Mouse (Mus musculus) lung, postnatal 0 days (tissue): ENCODE results near the gene Cps1. TPM values are rescaled to one million over a fixed set of nuclear protein-coding genes. Genes with fewer than 3 reads are reported as not detected.

Experiments used
- ATAC-seq: fragments of 200-750 bp; cut with Nextera tagmentation; 2 replicates; pipeline ENCODE4 v1.8.0; 2017; ENCODE audit warnings: moderate library complexity
- DNase-seq: peaks from one replicate; pipeline ENCODE4 v3.0.0-alpha.2; 2016; ENCODE audit warnings: low spot score
- H3K27ac ChIP-seq: fragments of 300-500 bp; sonication (generic); 2 replicates; pipeline ENCODE4 v1.5.1; 2014; ENCODE audit warnings: antibody characterized with exemption, mild to moderate bottlenecking, low read length, mixed read lengths
- H3K27me3 ChIP-seq: fragments of 300-500 bp; sonication (generic); replicated peaks from 2 replicates; pipeline ENCODE4 v1.6.1; 2014; ENCODE audit warnings: low read length, mixed read lengths; ENCODE audit not compliant: insufficient read depth
- H3K36me3 ChIP-seq: fragments of 300-500 bp; sonication (generic); 2 replicates; pipeline ENCODE4 v1.6.1; 2014; ENCODE audit warnings: low read length, mixed read lengths; ENCODE audit not compliant: insufficient read depth
- H3K4me1 ChIP-seq: fragments of 300-500 bp; sonication (generic); 2 replicates; pipeline ENCODE4 v1.6.1; 2014; ENCODE audit warnings: antibody characterized with exemption, low read depth, low read length, mixed read lengths; ENCODE audit not compliant: insufficient read depth
- H3K4me2 ChIP-seq: fragments of 300-500 bp; sonication (generic); replicated peaks from 2 replicates; pipeline ENCODE4 v1.6.1; 2014; ENCODE audit warnings: low read depth, mild to moderate bottlenecking, low read length, moderate library complexity, mixed read lengths
- H3K4me3 ChIP-seq: fragments of 300-500 bp; sonication (generic); 2 replicates; pipeline ENCODE4 v1.5.1; 2014; ENCODE audit warnings: low read depth, low read length
- H3K9ac ChIP-seq: fragments of 300-500 bp; sonication (generic); replicated peaks from 2 replicates; pipeline ENCODE4 v1.6.1; 2014; ENCODE audit warnings: low read depth, mild to moderate bottlenecking
- H3K9me3 ChIP-seq: fragments of 300-500 bp; sonication (generic); 2 replicates; pipeline ENCODE4 v1.6.1; 2016; ENCODE audit warnings: low read length, mixed read lengths
- CTCF ChIP-seq: IDR thresholded peaks from 2 replicates; pipeline ENCODE4 v1.5.1; 2016; ENCODE audit warnings: antibody characterized with exemption, mild to moderate bottlenecking
- EP300 ChIP-seq: IDR thresholded peaks from 2 replicates; pipeline ENCODE4 v1.6.1; 2016; ENCODE audit warnings: antibody characterized with exemption, mild to moderate bottlenecking, control low read depth
- WGBS: fragments of 180-500 bp; shearing (Covaris S2); extraction: QIAGEN DNeasy Blood & Tissue Kit; methylation state at CpG from one replicate; pipeline ENCODE4 v1.1.7; 2014; 5-methylcytosine and 5-hydroxymethylcytosine counted together
- polyA plus RNA-seq: library from polyadenylated mRNA; unstranded; fragments of >200 nt; fragmentation: Nextera tagmentation; extraction: Ambion mirVana; gene quantifications from 2 replicates; pipeline ENCODE4 v1.2.1, GENCODE M21; 2015

The Cps1 gene
- polyA plus RNA-seq, 1 experiment from 2014 or later, result 0.06 TPM

- no peak overlapping the region for H3K4me3 ChIP-seq
- ATAC-seq (no peak), DNase-seq (no peak)
- H3K27me3 ChIP-seq, result no peaks in the 10 kb centered on the region
- 91% methylated on average over 2 of the region's 2 CpGs for WGBS
- TF ChIP-seq CTCF (no peak), EP300 (no peak)
- H3K36me3 ChIP-seq, result no peaks in the 10 kb centered on the region
- no peak overlapping the region for H3K27ac ChIP-seq
- no peak overlapping the region for H3K9ac ChIP-seq
- H3K4me1 ChIP-seq, result no peaks in the 10 kb centered on the region
- no peak overlapping the region for H3K4me2 ChIP-seq
- no peaks in the 10 kb centered on the region for H3K9me3 ChIP-seq
Observed at GRCm38 (mm10) chr1:67197335-67197734, 74.5 kb downstream of the Cps1 start.

- ATAC-seq (no peak), DNase-seq (no peak)
- no peak overlapping the region for H3K4me3 ChIP-seq
- no peaks in the 10 kb centered on the region for H3K36me3 ChIP-seq
- WGBS, result 39% methylated on average over 2 of the region's 2 CpGs
- no peak overlapping the region for H3K9ac ChIP-seq
- no peak overlapping the region for H3K27ac ChIP-seq
- no peaks in the 10 kb centered on the region for H3K9me3 ChIP-seq
- no peak overlapping the region for H3K4me2 ChIP-seq
- TF ChIP-seq CTCF, result peak; percentile 36
- no peak for TF ChIP-seq EP300
- no peaks in the 10 kb centered on the region for H3K4me1 ChIP-seq
- no peaks in the 10 kb centered on the region for H3K27me3 ChIP-seq
Observed at GRCm38 (mm10) chr1:67218339-67218944, 95.6 kb downstream of the Cps1 start.

- no peak overlapping the region for H3K9ac ChIP-seq
- H3K27me3 ChIP-seq, result no peaks in the 10 kb centered on the region
- H3K9me3 ChIP-seq, result no peaks in the 10 kb centered on the region
- H3K27ac ChIP-seq, result no peak overlapping the region
- H3K4me3 ChIP-seq, result no peak overlapping the region
- no peaks in the 10 kb centered on the region for H3K4me1 ChIP-seq
- 67% methylated on average over 7 of the region's 7 CpGs for WGBS
- no peak overlapping the region for H3K4me2 ChIP-seq
- H3K36me3 ChIP-seq, result no peaks in the 10 kb centered on the region
- no peak for TF ChIP-seq EP300
- ATAC-seq, result no peak
- no peak for DNase-seq
Observed at GRCm38 (mm10) chr1:67223666-67224065, 100.8 kb downstream of the Cps1 start.

- 61% methylated on average over 2 of the region's 2 CpGs for WGBS
- Histone ChIP-seq H3K4me1 (no peaks in the 10 kb centered on the region), H3K27ac (no peak overlapping the region), H3K36me3 (no peaks in the 10 kb centered on the region), H3K9ac (no peak overlapping the region), H3K27me3 (no peaks in the 10 kb centered on the region), H3K9me3 (no peaks in the 10 kb centered on the region), H3K4me2 (no peak overlapping the region), H3K4me3 (no peak overlapping the region)
- ATAC-seq (no peak), DNase-seq (no peak)
- TF ChIP-seq EP300 (no peak), CTCF (no peak)
Observed at GRCm38 (mm10) chr1:67234861-67235260, 112.0 kb downstream of the Cps1 start.

GRCm38 (mm10) chr1:67235468-67236217 lies 112.8 kb downstream of the Cps1 start:
- no peak overlapping the region for H3K27ac ChIP-seq
- no peak overlapping the region for H3K4me3 ChIP-seq
- H3K4me2 ChIP-seq, result no peak overlapping the region
- no peaks in the 10 kb centered on the region for H3K27me3 ChIP-seq
- no peak overlapping the region for H3K9ac ChIP-seq
- H3K9me3 ChIP-seq, result no peaks in the 10 kb centered on the region
- TF ChIP-seq CTCF, result no peak
- ATAC-seq (no peak), DNase-seq (no peak)
- H3K36me3 ChIP-seq, result no peaks in the 10 kb centered on the region
- no peaks in the 10 kb centered on the region for H3K4me1 ChIP-seq
- 64% methylated on average over 7 of the region's 7 CpGs for WGBS

- whole genome bisulfite sequencing, result 86% methylated on average over 1 of the region's 1 CpGs
- Histone ChIP-seq H3K27ac (no peak overlapping the region), H3K4me3 (no peak overlapping the region), H3K4me1 (no peaks in the 10 kb centered on the region), H3K4me2 (no peak overlapping the region), H3K9me3 (no peaks in the 10 kb centered on the region), H3K9ac (no peak overlapping the region), H3K36me3 (no peaks in the 10 kb centered on the region), H3K27me3 (no peaks in the 10 kb centered on the region)
- TF ChIP-seq CTCF (no peak), EP300 (no peak)
- no peak for ATAC-seq
- DNase-seq, result no peak
Observed at GRCm38 (mm10) chr1:67238446-67238845, 115.6 kb downstream of the Cps1 start.
